Mouse (Mus musculus): ENCODE measurements around the gene Olfr610. TPM values are rescaled to one million over a fixed set of nuclear protein-coding genes. Genes with fewer than 3 reads are reported as not detected.
"Not testable (repeated sequence)": the region's sequence is repeated elsewhere in the genome, so short reads cannot be mapped to it uniquely, and the experiment has no call there.

The Olfr610 gene
- total RNA-seq (2015) (not detected in 2 replicates), total RNA-seq (2017) (not detected in 2 replicates)

GRCm38 (mm10) chr7:103512022-103512421, at the start of gene Olfr610:
Olfr610 (minus strand) TSS chr7:103512122.
- ATAC-seq (replicated peaks; ENCODE audit: poor library complexity): no peak

DNA sequence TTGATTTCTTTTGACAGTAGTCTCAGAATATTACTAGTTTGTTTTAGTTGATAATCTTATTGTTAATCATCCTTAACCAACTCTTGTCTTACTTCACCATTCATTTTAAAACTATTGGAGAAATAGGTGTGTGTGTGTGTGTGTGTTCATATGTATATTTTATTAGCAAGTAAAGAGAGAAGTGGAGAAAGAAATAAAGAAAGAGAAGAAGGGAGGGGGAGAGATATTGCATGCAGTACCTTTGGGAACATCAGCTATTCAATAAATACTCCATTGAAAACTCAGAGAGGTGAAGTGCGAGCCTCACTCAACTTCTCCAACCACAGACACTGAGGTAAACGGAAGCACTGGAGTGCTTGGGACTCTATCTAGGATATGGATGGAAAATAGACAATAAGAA, 43.9 kb upstream of the Olfr610 start, which contains the start of gene Olfr615:
Gene Olfr615, plus strand, starts transcription at position 301 of the 400 bp plus-strand sequence.
- no peak for ATAC-seq (replicated peaks; ENCODE audit: poor library complexity)

GRCm38 (mm10) chr7:103547774-103548173, 35.9 kb upstream of the Olfr610 start, which contains the start of gene Olfr613:
Olfr613 (plus strand) TSS chr7:103548074.
- ATAC-seq (replicated peaks; ENCODE audit: poor library complexity): no peak

- not testable (repeated sequence) for ATAC-seq (replicated peaks; ENCODE audit: poor library complexity)
These were observed 30.7 kb upstream of the Olfr610 start, which contains the start of gene Olfr612 for GRCm38 (mm10) chr7:103542617-103543016. Olfr612 (minus strand) TSS chr7:103542717.

- not testable (repeated sequence) for ATAC-seq (replicated peaks; ENCODE audit: poor library complexity)
These were observed 8.8 kb upstream of the Olfr610 start, which contains the start of gene Olfr611 for GRCm38 (mm10) chr7:103520746-103521145. Olfr611 (minus strand) TSS chr7:103520846.

DNA sequence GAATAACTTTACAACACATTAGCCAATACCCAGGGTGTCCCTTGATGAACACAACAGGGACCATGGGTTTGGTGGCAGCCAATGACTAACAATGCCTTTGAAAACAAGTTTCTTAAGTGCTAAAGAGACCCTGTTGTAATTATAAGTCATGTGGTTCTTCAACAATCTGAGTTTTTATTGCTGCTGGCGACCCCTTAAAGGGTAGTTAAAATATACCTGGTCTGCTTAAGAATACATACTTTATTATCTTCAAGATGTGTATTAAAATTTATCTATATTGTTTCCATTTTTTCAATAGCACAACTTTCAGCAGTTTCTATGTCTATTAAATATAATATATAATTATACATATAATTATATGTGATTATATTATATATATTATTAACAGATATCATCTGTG, 14.0 kb downstream of the Olfr610 start, which contains the start of gene Olfr609:
Gene Olfr609, minus strand, starts transcription at position 101 of the 400 bp plus-strand sequence.
- ATAC-seq (replicated peaks; ENCODE audit: poor library complexity): no peak

DNA sequence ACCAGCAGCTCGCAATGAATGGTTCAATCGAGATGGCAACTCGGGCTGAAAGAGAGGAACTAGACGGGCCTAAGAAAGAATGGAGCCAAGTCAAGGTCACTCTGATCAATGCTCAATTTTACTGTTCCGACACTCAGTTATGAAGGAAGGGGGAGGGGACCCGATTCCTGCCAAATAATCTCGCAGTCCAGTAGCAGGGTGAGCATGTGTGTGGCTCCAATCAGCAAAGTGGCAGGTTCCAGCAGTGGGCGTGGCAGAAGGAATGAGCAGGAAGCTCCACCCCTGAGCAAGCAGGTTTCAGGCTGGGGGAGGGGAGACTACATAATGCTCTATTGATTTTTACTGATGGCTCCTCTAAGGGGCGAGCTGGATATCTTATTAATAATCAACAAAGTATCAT, 34.8 kb downstream of the Olfr610 start:
- not testable (repeated sequence) for ATAC-seq (replicated peaks; ENCODE audit: poor library complexity)

- ATAC-seq (replicated peaks; ENCODE audit: poor library complexity): no peak
These were observed 42.3 kb downstream of the Olfr610 start, which contains the start of gene Olfr608 for GRCm38 (mm10) chr7:103469577-103469976. Olfr608 (plus strand) TSS chr7:103469877.

GRCm38 (mm10) chr7:103460590-103460989, 51.3 kb downstream of the Olfr610 start:
- no peak for ATAC-seq (replicated peaks; ENCODE audit: poor library complexity)

Other genes starting within 250 kb of the Olfr610 start
- gene Olfr596, start 206.5 kb downstream of the Olfr610 start, total RNA-seq (2015): not detected in 2 replicates
- not detected in 2 replicates for gene Olfr596, start 206.5 kb downstream of the Olfr610 start, total RNA-seq (2017)
- gene Olfr597, start 195.8 kb downstream of the Olfr610 start, total RNA-seq (2015): not detected in 2 replicates
- gene Olfr597, start 195.8 kb downstream of the Olfr610 start, total RNA-seq (2017): not detected in 2 replicates
- gene Olfr598, start 188.6 kb downstream of the Olfr610 start, total RNA-seq (2015): not detected in 2 replicates
- not detected in 2 replicates for gene Olfr598, start 188.6 kb downstream of the Olfr610 start, total RNA-seq (2017)
- not detected in 2 replicates for gene Olfr599, start 176.2 kb downstream of the Olfr610 start, total RNA-seq (2015)
- gene Olfr599, start 176.2 kb downstream of the Olfr610 start, total RNA-seq (2017): not detected in 2 replicates
- not detected in 2 replicates for gene Olfr600, start 162.5 kb downstream of the Olfr610 start, total RNA-seq (2015)
- not detected in 2 replicates for gene Olfr600, start 162.5 kb downstream of the Olfr610 start, total RNA-seq (2017)
- not detected in 2 replicates for gene Olfr601, start 149.5 kb downstream of the Olfr610 start, total RNA-seq (2015)
- gene Olfr601, start 149.5 kb downstream of the Olfr610 start, total RNA-seq (2017): not detected in 2 replicates
- not detected in 2 replicates for gene Olfr603, start 125.9 kb downstream of the Olfr610 start, total RNA-seq (2015)
- not detected in 2 replicates for gene Olfr603, start 125.9 kb downstream of the Olfr610 start, total RNA-seq (2017)
- gene Usp17lc, start 97.0 kb downstream of the Olfr610 start, total RNA-seq (2015): not detected in 2 replicates
- not detected in 2 replicates for gene Usp17lc, start 97.0 kb downstream of the Olfr610 start, total RNA-seq (2017)
- not detected in 2 replicates for gene Olfr605, start 66.7 kb downstream of the Olfr610 start, total RNA-seq (2015)
- not detected in 2 replicates for gene Olfr605, start 66.7 kb downstream of the Olfr610 start, total RNA-seq (2017)
- not detected in 2 replicates for gene Olfr606, start 63.1 kb downstream of the Olfr610 start, total RNA-seq (2015)
- gene Olfr606, start 63.1 kb downstream of the Olfr610 start, total RNA-seq (2017): not detected in 2 replicates
- gene Olfr607, start 48.0 kb downstream of the Olfr610 start, total RNA-seq (2015): not detected in 2 replicates
- gene Olfr607, start 48.0 kb downstream of the Olfr610 start, total RNA-seq (2017): not detected in 2 replicates
- gene Olfr608, start 42.2 kb downstream of the Olfr610 start, total RNA-seq (2015): not detected in 2 replicates
- gene Olfr608, start 42.2 kb downstream of the Olfr610 start, total RNA-seq (2017): not detected in 2 replicates
- gene Olfr609, start 14.1 kb downstream of the Olfr610 start, total RNA-seq (2015): not detected in 2 replicates
- not detected in 2 replicates for gene Olfr609, start 14.1 kb downstream of the Olfr610 start, total RNA-seq (2017)
- not detected in 2 replicates for gene Olfr611, start 8.7 kb upstream of the Olfr610 start, total RNA-seq (2015)
- gene Olfr611, start 8.7 kb upstream of the Olfr610 start, total RNA-seq (2017): not detected in 2 replicates
- gene Olfr612, start 30.6 kb upstream of the Olfr610 start, total RNA-seq (2015): not detected in 2 replicates
- gene Olfr612, start 30.6 kb upstream of the Olfr610 start, total RNA-seq (2017): not detected in 2 replicates
- not detected in 2 replicates for gene Olfr613, start 36.0 kb upstream of the Olfr610 start, total RNA-seq (2015)
- not detected in 2 replicates for gene Olfr613, start 36.0 kb upstream of the Olfr610 start, total RNA-seq (2017)
- gene Olfr615, start 44.0 kb upstream of the Olfr610 start, total RNA-seq (2015): not detected in 2 replicates
- gene Olfr615, start 44.0 kb upstream of the Olfr610 start, total RNA-seq (2017): not detected in 2 replicates
- not detected in 2 replicates for gene Olfr616, start 57.0 kb upstream of the Olfr610 start, total RNA-seq (2015)
- gene Olfr616, start 57.0 kb upstream of the Olfr610 start, total RNA-seq (2017): not detected in 2 replicates
- not detected in 2 replicates for gene Olfr617, start 60.9 kb upstream of the Olfr610 start, total RNA-seq (2015)
- gene Olfr617, start 60.9 kb upstream of the Olfr610 start, total RNA-seq (2017): not detected in 2 replicates
- gene Olfr618, start 78.0 kb upstream of the Olfr610 start, total RNA-seq (2015): not detected in 2 replicates
- not detected in 2 replicates for gene Olfr618, start 78.0 kb upstream of the Olfr610 start, total RNA-seq (2017)
- gene Olfr619, start 88.5 kb upstream of the Olfr610 start, total RNA-seq (2015): not detected in 2 replicates
- not detected in 2 replicates for gene Olfr619, start 88.5 kb upstream of the Olfr610 start, total RNA-seq (2017)
- gene Olfr620, start 100.4 kb upstream of the Olfr610 start, total RNA-seq (2015): not detected in 2 replicates
- not detected in 2 replicates for gene Olfr620, start 100.4 kb upstream of the Olfr610 start, total RNA-seq (2017)
- gene Olfr622, start 130.6 kb upstream of the Olfr610 start, total RNA-seq (2015): not detected in 2 replicates
- gene Olfr622, start 130.6 kb upstream of the Olfr610 start, total RNA-seq (2017): not detected in 2 replicates
- not detected in 2 replicates for gene Olfr623, start 151.6 kb upstream of the Olfr610 start, total RNA-seq (2015)
- not detected in 2 replicates for gene Olfr623, start 151.6 kb upstream of the Olfr610 start, total RNA-seq (2017)
- 0.02 TPM in 1 of 2 replicates, not detected in the other for gene Olfr624, start 159.1 kb upstream of the Olfr610 start, total RNA-seq (2015)
- gene Olfr624, start 159.1 kb upstream of the Olfr610 start, total RNA-seq (2017): 0.12 TPM in 1 of 2 replicates, not detected in the other
- not detected in 2 replicates for gene Olfr625-ps1, start 170.6 kb upstream of the Olfr610 start, total RNA-seq (2015)
- not detected in 2 replicates for gene Olfr625-ps1, start 170.6 kb upstream of the Olfr610 start, total RNA-seq (2017)
- gene Olfr243, start 202.5 kb upstream of the Olfr610 start, total RNA-seq (2015): not detected in 2 replicates
- gene Olfr243, start 202.5 kb upstream of the Olfr610 start, total RNA-seq (2017): not detected in 2 replicates
- not detected in 2 replicates for gene Olfr628, start 218.3 kb upstream of the Olfr610 start, total RNA-seq (2015)
- not detected in 2 replicates for gene Olfr628, start 218.3 kb upstream of the Olfr610 start, total RNA-seq (2017)
- not detected in 2 replicates for gene Olfr629, start 232.8 kb upstream of the Olfr610 start, total RNA-seq (2015)
- gene Olfr629, start 232.8 kb upstream of the Olfr610 start, total RNA-seq (2017): not detected in 2 replicates
- not detected in 2 replicates for gene Olfr630, start 245.2 kb upstream of the Olfr610 start, total RNA-seq (2015)
- gene Olfr630, start 245.2 kb upstream of the Olfr610 start, total RNA-seq (2017): not detected in 2 replicates

Data from megakaryocyte progenitor cell, adult 5-6 weeks (primary cell).